Mouse (Mus musculus) heart, embryonic 10.5 days (tissue): ENCODE data around the gene Olfr1499. TPM values are rescaled to one million over a fixed set of nuclear protein-coding genes. Genes with fewer than 3 reads are reported as not detected.
"Not testable (repeated sequence)": the region's sequence is repeated elsewhere in the genome, so short reads cannot be mapped to it uniquely, and the experiment has no call there.

Source experiments
- DNase-seq: peaks from one replicate; pipeline ENCODE4 v3.0.0-alpha.2; 2017; ENCODE audit warnings: low spot score
- H3K27ac ChIP-seq: fragments of 300-500 bp; sonication (generic); 2 replicates; pipeline ENCODE4 v1.5.1; 2016; ENCODE audit warnings: mild to moderate bottlenecking
- H3K27me3 ChIP-seq: fragments of 300-500 bp; sonication (generic); 2 replicates; pipeline ENCODE4 v1.6.1; 2016; ENCODE audit warnings: mild to moderate bottlenecking; ENCODE audit not compliant: poor library complexity, insufficient read depth, severe bottlenecking
- H3K36me3 ChIP-seq: fragments of 300-500 bp; sonication (generic); 2 replicates; pipeline ENCODE4 v1.6.1; 2016; ENCODE audit warnings: mild to moderate bottlenecking, moderate library complexity
- H3K4me1 ChIP-seq: fragments of 300-500 bp; sonication (generic); 2 replicates; pipeline ENCODE4 v1.6.1; 2016; ENCODE audit warnings: mild to moderate bottlenecking
- H3K4me3 ChIP-seq: fragments of 300-500 bp; sonication (generic); 2 replicates; pipeline ENCODE4 v1.5.1; 2016; ENCODE audit warnings: mild to moderate bottlenecking, moderate library complexity
- H3K9me3 ChIP-seq: fragments of 300-500 bp; sonication (generic); 2 replicates; pipeline ENCODE4 v1.6.1; 2016; ENCODE audit warnings: mild to moderate bottlenecking, moderate library complexity
- WGBS: fragments of 180-500 bp; shearing (Covaris S2); methylation state at CpG from one replicate; pipeline ENCODE4 v1.1.7; 2016; 5-methylcytosine and 5-hydroxymethylcytosine counted together
- polyA plus RNA-seq: library from polyadenylated mRNA; unstranded; fragments of >200 nt; fragmentation: Nextera tagmentation; extraction: Ambion mirVana; gene quantifications from 2 replicates; pipeline ENCODE4 v1.2.1, GENCODE M21; 2016

The Olfr1499 gene
- not detected in 2 replicates for polyA plus RNA-seq

- Histone ChIP-seq H3K4me3 (no peak within 1 kb of the TSS), H3K27ac (no peak within 1 kb of the TSS), H3K4me1 (no peaks in the 10 kb centered on the region), H3K36me3 (no peaks in the 10 kb centered on the region), H3K9me3 (no peaks in the 10 kb centered on the region), H3K27me3 (no peaks in the 10 kb centered on the region)
- no peak for DNase-seq
Observed at GRCm38 (mm10) chr19:13819347-13819746, at the start of gene Olfr1499. Gene Olfr1499, minus strand, starts transcription at chr19:13819447.

- 74% methylated on average over 1 of the region's 1 CpGs for WGBS
Observed at GRCm38 (mm10) chr19:13861495-13861894, 42.2 kb upstream of the Olfr1499 start, which contains the start of gene Olfr1502. Gene Olfr1502, plus strand, starts transcription at chr19:13861795.

GRCm38 (mm10) chr19:13850592-13850991 lies 31.3 kb upstream of the Olfr1499 start, which contains the start of gene Olfr1501:
Gene Olfr1501, minus strand, starts transcription at chr19:13850692.
- not testable (repeated sequence) for H3K36me3 ChIP-seq, H3K27ac ChIP-seq, H3K9me3 ChIP-seq, H3K27me3 ChIP-seq, DNase-seq, H3K4me1 ChIP-seq, H3K4me3 ChIP-seq

More at GRCm38 (mm10) chr19:13861495-13861894, 42.2 kb upstream of the Olfr1499 start, which contains the start of gene Olfr1502:
- no peak for DNase-seq
- no peak within 1 kb of the TSS for H3K27ac ChIP-seq
- H3K4me3 ChIP-seq: no peak within 1 kb of the TSS
- no peaks in the 10 kb centered on the region for H3K27me3 ChIP-seq
- no peaks in the 10 kb centered on the region for H3K4me1 ChIP-seq
- H3K36me3 ChIP-seq: no peaks in the 10 kb centered on the region
- H3K9me3 ChIP-seq: no peaks in the 10 kb centered on the region

GRCm38 (mm10) chr19:13830388-13830787 lies 11.1 kb upstream of the Olfr1499 start, which contains the start of gene Olfr1500:
Gene Olfr1500, minus strand, starts transcription at chr19:13830488.
- no peak for DNase-seq
- H3K4me3 ChIP-seq: no peak within 1 kb of the TSS
- H3K9me3 ChIP-seq: no peaks in the 10 kb centered on the region
- no peaks in the 10 kb centered on the region for H3K36me3 ChIP-seq
- H3K27me3 ChIP-seq: no peaks in the 10 kb centered on the region
- H3K4me1 ChIP-seq: no peaks in the 10 kb centered on the region
- no peak within 1 kb of the TSS for H3K27ac ChIP-seq

- Histone ChIP-seq H3K4me3 (no peak overlapping the region), H3K9me3 (no peaks in the 10 kb centered on the region), H3K36me3 (no peaks in the 10 kb centered on the region), H3K27me3 (no peaks in the 10 kb centered on the region), H3K4me1 (no peaks in the 10 kb centered on the region), H3K27ac (no peak overlapping the region)
- no peak for DNase-seq
- 85% methylated on average over 3 of the region's 3 CpGs for WGBS
Observed at GRCm38 (mm10) chr19:13828447-13828846, 9.2 kb upstream of the Olfr1499 start.

GRCm38 (mm10) chr19:13820847-13821246 lies 1.6 kb upstream of the Olfr1499 start:
- Histone ChIP-seq H3K9me3 (no peaks in the 10 kb centered on the region), H3K4me3 (no peak overlapping the region), H3K27ac (no peak overlapping the region), H3K4me1 (no peaks in the 10 kb centered on the region), H3K27me3 (no peaks in the 10 kb centered on the region), H3K36me3 (no peaks in the 10 kb centered on the region)
- no peak for DNase-seq
- WGBS: 50% methylated on average over 5 of the region's 5 CpGs

- Histone ChIP-seq H3K9me3 (no peaks in the 10 kb centered on the region), H3K36me3 (no peaks in the 10 kb centered on the region), H3K27me3 (no peaks in the 10 kb centered on the region), H3K4me3 (no peak overlapping the region), H3K4me1 (no peaks in the 10 kb centered on the region), H3K27ac (no peak overlapping the region)
- 25% methylated on average over 5 of the region's 5 CpGs for WGBS
- no peak for DNase-seq
Observed at GRCm38 (mm10) chr19:13818827-13819226, 420 bp downstream of the Olfr1499 start.

- 53% methylated on average over 2 of the region's 2 CpGs for WGBS
- H3K4me1 ChIP-seq: no peaks in the 10 kb centered on the region
- no peaks in the 10 kb centered on the region for H3K36me3 ChIP-seq
- H3K27me3 ChIP-seq: no peaks in the 10 kb centered on the region
- DNase-seq: no peak
- no peaks in the 10 kb centered on the region for H3K9me3 ChIP-seq
- H3K4me3 ChIP-seq: no peak overlapping the region
- H3K27ac ChIP-seq: no peak overlapping the region
Observed at GRCm38 (mm10) chr19:13812823-13813222, 6.4 kb downstream of the Olfr1499 start.

GRCm38 (mm10) chr19:13805486-13805885 lies 13.8 kb downstream of the Olfr1499 start:
- not testable (repeated sequence) for H3K36me3 ChIP-seq, H3K27ac ChIP-seq, H3K9me3 ChIP-seq, H3K4me1 ChIP-seq, H3K27me3 ChIP-seq, H3K4me3 ChIP-seq, DNase-seq
- WGBS: 66% methylated on average over 1 of the region's 1 CpGs

- Histone ChIP-seq H3K4me1 (no peaks in the 10 kb centered on the region), H3K27me3 (no peaks in the 10 kb centered on the region), H3K36me3 (no peaks in the 10 kb centered on the region), H3K27ac (no peak within 1 kb of the TSS), H3K4me3 (no peak within 1 kb of the TSS), H3K9me3 (no peaks in the 10 kb centered on the region)
- no peak for DNase-seq
Observed at GRCm38 (mm10) chr19:13798102-13798501, 21.1 kb downstream of the Olfr1499 start, which contains the start of gene Olfr1497. Gene Olfr1497, minus strand, starts transcription at chr19:13798202.

GRCm38 (mm10) chr19:13777578-13777977 lies 41.7 kb downstream of the Olfr1499 start, which contains the start of gene Olfr1496:
Gene Olfr1496, plus strand, starts transcription at chr19:13777878.
- 81% methylated on average over 1 of the region's 1 CpGs for WGBS
- Histone ChIP-seq H3K27me3 (no peaks in the 10 kb centered on the region), H3K4me1 (no peaks in the 10 kb centered on the region), H3K9me3 (no peaks in the 10 kb centered on the region), H3K36me3 (no peaks in the 10 kb centered on the region), H3K4me3 (no peak within 1 kb of the TSS), H3K27ac (no peak within 1 kb of the TSS)
- no peak for DNase-seq

GRCm38 (mm10) chr19:13768565-13769276 lies 50.5 kb downstream of the Olfr1499 start:
- 85% methylated on average over 9 of the region's 9 CpGs for WGBS
- Histone ChIP-seq H3K4me1 (no peaks in the 10 kb centered on the region), H3K4me3 (no peak overlapping the region), H3K27ac (no peak overlapping the region), H3K36me3 (no peaks in the 10 kb centered on the region), H3K9me3 (0 out of 2 replicates have a peak, but pooled peaks cover 3% of the 10 kb centered on the region), H3K27me3 (no peaks in the 10 kb centered on the region)
- no peak for DNase-seq

GRCm38 (mm10) chr19:13764306-13764705 lies 54.9 kb downstream of the Olfr1499 start, which contains the start of gene Olfr1495:
Gene Olfr1495, plus strand, starts transcription at chr19:13764606.
- Histone ChIP-seq H3K4me3 (no peak within 1 kb of the TSS), H3K36me3 (no peaks in the 10 kb centered on the region), H3K27me3 (no peaks in the 10 kb centered on the region), H3K27ac (no peak within 1 kb of the TSS), H3K4me1 (no peaks in the 10 kb centered on the region), H3K9me3 (0 out of 2 replicates have a peak, but pooled peaks cover 3% of the 10 kb centered on the region)
- no peak for DNase-seq
- WGBS: 70% methylated on average over 3 of the region's 3 CpGs
